Mouse (Mus musculus): ENCODE measurements at regions not wholly inside any gene's neighbourhood (a gene's known extent, or its start where the extent isn't known, plus 50 kb on each side); places are given as distances from the start of the nearest gene placed in this dataset.

- DNase-seq (ENCODE audit: low spot score in 2 of 2), result no peak
Observed at GRCm38 (mm10) chr4:89001470-89001869, 121.5 kb upstream of the Ifne start.

- DNase-seq (ENCODE audit: low spot score in 2 of 2), result no peak
Observed at GRCm38 (mm10) chr4:89000855-89001254, 120.9 kb upstream of the Ifne start.

DNA sequence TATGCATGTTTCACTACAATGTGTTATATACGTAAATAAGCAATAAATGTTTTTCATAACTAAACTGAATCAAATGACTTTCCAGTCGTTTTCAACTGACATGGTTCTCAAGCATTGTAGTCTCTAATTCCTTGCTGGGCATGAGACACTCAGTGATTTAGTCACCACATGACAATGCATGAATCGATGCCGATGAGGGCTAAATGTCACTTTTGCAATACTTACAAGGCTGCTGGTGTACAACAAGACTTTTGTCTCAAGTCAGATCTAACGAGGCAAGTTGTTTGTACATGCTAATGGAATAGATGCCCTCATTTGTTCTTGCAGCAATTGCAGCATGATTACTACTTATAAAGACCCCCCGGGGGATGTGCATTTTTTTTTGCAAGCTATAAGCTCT is 120.2 kb upstream of the Ifne start:
- DNase-seq (ENCODE audit: low spot score in 2 of 2), result no peak

DNA sequence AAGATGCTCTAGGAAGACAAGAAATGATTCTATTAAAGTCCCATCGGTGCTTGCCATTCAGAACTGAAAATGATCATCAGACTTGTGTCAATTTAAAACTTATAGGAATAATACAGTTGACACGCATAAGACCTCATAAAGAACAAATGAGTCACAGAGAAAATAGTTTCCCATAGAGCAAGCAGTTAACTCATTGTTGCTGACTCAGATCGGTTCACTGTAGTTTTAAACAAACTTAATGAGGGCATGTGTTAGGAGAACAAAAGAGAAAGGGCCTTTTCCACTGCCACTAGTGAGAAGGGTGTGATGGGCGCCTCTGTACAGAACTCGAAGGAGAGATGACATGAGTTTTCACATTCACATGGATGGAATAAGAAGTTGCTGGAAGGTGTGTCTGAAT is 118.3 kb upstream of the Ifne start:
- no peak for DNase-seq (ENCODE audit: low spot score in 2 of 2)

- no peak for DNase-seq (ENCODE audit: low spot score in 2 of 2)
Observed at GRCm38 (mm10) chr4:88995129-88995919, 115.3 kb upstream of the Ifne start.

DNA sequence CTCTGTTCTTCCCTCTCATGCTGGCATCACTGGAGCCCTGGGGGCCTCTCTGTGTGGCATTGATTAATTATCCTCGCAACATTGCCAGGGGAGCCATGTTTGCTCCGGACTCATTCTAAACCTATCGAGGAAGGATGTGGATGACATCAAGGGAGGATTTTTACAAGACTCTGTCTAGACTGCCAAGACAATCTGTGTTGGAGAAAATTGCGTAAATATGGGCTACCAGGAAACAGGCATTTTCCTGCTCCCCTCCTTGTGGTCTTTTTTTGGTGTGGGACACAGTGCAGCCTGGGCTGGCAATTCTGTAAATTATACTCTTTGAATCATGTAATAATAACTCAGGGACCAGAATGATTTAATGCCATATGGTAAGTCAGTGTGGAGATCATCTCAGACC is 114.5 kb upstream of the Ifne start:
- no peak for DNase-seq (ENCODE audit: low spot score in 2 of 2)

GRCm38 (mm10) chr4:88992498-88992897 is 112.5 kb upstream of the Ifne start:
- no peak for DNase-seq (ENCODE audit: low spot score in 2 of 2)

DNA sequence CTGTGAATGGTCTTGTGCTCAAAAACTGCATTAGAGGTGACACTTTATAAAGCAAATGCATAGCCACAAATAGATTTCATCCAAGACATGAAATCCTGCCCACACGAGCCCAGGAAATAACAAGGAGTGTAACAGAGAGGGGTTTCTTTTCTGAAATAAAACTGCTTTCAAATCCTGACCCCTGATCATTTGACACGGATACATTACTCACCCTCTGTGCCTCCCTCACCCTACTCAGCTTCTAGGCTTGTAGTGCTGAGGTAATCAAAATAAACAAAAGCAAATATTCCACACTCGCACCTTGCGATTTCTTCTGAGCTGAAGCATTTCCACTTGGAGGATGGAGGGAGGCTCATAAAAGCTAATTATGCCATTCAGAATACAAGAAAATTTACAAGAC is 108.4 kb upstream of the Ifne start:
- DNase-seq (ENCODE audit: low spot score in 2 of 2), result no peak

DNA sequence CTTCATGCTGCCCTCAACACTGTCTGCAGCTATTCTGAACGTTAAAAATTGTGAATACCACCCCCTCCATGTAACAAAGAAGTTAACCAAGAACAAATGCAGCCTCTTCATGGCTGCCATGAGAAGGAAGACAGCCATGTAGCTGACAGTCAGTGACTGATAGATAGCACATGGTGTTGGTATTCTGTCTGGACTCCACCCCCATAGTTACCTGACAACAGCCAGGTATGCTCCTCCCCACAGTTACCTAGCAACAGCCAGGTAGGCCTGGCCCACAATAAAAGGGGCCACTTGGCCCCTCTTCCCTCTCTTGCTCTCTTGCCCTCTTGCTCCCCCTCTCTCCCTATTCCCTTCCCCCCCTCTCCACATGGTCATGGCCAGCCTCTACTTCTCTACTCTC is 107.1 kb upstream of the Ifne start:
- DNase-seq (ENCODE audit: low spot score in 2 of 2), result no peak

DNA sequence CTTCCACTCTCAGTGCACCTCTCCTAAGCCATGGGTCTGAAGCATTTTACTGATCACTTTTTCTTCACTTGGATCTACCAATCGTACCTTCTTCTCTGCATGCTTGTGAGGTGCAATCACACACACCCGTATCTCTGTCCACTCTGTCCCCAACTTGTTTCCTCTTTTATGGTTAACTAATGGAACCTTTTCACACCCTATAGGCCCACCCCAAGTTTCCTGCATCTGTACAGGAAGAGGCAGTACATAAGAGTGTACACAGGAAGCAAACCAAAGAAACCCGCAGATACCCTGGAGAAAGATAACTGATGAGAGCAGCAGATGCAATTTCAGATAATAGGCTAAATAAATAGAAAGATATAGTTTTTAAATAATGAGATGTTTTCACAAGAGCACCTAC is 102.5 kb upstream of the Ifne start:
- DNase-seq (ENCODE audit: low spot score in 2 of 2), result no peak

- no peak for DNase-seq (ENCODE audit: low spot score in 2 of 2)
Observed at GRCm38 (mm10) chr4:88977099-88977888, 97.3 kb upstream of the Ifne start.

- no peak for DNase-seq (ENCODE audit: low spot score in 2 of 2)
Observed at GRCm38 (mm10) chr4:88974535-88974934, 94.5 kb upstream of the Ifne start.

- DNase-seq (ENCODE audit: low spot score in 2 of 2), result no peak
Observed at GRCm38 (mm10) chr4:88969134-88969841, 89.3 kb upstream of the Ifne start.

- no peak for DNase-seq (ENCODE audit: low spot score in 2 of 2)
Observed at GRCm38 (mm10) chr4:88959621-88960020, 79.6 kb upstream of the Ifne start.

GRCm38 (mm10) chr4:88956605-88957004 is 76.6 kb upstream of the Ifne start:
- no peak for DNase-seq (ENCODE audit: low spot score in 2 of 2)

GRCm38 (mm10) chr4:88956151-88956550 is 76.2 kb upstream of the Ifne start:
- no peak for DNase-seq (ENCODE audit: low spot score in 2 of 2)

GRCm38 (mm10) chr4:88955571-88955970 is 75.6 kb upstream of the Ifne start:
- DNase-seq (ENCODE audit: low spot score in 2 of 2), result no peak

GRCm38 (mm10) chr4:88954045-88954444 is 74.0 kb upstream of the Ifne start:
- no peak for DNase-seq (ENCODE audit: low spot score in 2 of 2)

GRCm38 (mm10) chr4:88951034-88951336 is 71.0 kb upstream of the Ifne start:
- no peak for DNase-seq (ENCODE audit: low spot score in 2 of 2)

DNA sequence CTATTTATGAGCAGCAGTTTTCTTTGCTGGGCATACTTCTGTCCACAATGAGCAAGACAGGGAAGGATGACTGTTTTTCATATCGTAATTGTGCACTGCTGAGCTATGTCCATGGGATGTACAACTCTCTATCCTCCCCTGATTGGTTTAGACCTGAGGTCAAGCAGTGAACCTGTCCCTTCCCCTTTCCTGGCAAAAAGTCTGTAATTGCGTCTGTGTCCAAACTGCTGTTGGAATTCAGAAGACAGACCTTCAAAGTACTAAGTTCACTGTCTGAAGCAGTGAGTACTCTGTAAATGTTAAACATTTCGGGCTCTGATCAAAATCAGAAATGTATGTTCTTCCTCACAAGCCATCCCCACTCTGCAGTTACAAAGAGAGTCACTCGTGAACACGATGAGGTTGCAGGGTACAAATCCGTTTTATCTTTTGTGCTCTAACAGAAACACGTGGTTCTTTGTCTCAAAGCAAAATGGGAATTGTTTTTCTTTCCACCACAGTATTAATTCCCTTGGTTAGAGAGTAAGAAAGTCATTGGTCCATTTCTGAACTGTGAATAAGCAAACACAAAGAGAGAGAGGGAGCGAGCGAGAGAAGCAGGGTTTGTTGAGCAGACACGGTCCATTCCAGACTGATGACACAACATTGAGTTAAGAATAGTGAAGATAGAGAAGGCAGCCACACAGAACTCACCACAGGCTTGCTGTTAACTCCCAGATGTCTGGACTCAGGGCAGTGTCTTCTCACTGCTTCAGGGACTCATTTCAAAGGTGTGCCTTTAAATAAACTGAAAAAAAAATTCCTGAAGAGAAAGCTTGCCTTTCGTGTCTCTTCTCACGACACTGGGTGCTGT is 70.4 kb upstream of the Ifne start:
- DNase-seq (ENCODE audit: low spot score in 2 of 2), result no peak

DNA sequence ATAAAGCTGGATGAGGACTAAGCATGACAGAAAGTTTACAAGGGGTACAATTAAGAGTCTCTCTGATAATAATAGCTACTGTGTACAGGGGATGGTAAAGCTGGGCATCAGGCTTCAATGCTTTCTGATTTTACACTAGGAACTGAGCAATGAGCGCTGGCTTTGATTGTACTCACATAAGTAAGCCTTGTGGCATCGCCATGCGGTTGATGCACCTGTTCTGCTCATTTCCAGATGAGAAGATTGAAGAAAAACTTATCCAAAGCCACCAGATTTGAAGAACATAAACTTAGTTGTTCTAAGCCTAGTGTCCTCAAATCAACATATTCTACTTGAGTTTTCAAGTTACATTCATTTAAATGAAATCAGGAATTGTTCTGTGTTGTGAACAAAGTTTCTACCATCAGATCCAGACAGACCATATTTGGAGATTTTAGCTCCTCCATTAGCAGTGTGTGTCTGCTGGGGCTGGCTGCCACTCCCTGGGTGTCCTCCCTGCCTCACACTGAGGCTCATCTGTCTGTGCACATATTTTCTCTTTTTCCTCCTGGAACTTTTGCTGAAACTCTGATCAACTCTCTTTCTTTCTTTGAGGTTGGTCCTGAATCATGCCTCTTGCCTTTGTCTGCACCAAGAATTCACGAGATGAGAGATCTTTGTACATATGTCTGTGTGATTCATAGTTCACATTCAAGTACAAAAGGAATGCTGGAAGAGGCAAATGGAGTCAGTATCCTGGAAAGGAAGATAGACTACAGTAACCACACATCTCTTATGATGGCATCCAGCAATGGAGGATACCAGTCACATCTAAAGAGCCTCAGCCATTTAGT is 68.2 kb upstream of the Ifne start:
- DNase-seq (ENCODE audit: low spot score in 2 of 2), result no peak
